Mouse (Mus musculus): ENCODE results near the gene Tfeb.

Gene Tfeb

DNA sequence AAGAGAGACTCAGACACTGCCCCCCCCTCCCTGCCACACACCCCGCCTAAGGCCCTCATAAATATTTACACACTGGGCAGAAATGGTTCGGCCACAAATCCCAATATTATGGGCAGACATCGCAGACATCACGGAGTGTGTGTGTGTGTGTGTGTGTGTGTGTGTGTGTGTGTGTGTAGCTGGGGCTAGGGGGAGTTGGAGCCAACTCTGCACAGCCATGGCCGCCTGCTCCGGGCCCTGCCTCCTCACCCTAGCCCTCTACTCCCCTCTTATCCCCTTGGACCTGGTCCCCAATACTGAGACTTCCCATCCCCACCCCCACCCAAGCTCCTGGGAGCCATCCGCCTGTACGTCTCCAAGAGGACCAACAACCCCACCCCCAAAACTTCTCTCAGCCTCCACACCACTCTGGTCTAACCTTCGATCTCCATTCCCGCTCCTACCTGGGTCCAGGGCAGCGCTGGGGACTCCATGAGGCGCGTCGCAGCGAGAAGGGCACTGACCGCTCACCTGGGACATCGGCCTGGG lies 95.7 kb downstream of the Tfeb start:
- no peak for DNase-seq (ENCODE audit: low read depth, low spot score)

DNA sequence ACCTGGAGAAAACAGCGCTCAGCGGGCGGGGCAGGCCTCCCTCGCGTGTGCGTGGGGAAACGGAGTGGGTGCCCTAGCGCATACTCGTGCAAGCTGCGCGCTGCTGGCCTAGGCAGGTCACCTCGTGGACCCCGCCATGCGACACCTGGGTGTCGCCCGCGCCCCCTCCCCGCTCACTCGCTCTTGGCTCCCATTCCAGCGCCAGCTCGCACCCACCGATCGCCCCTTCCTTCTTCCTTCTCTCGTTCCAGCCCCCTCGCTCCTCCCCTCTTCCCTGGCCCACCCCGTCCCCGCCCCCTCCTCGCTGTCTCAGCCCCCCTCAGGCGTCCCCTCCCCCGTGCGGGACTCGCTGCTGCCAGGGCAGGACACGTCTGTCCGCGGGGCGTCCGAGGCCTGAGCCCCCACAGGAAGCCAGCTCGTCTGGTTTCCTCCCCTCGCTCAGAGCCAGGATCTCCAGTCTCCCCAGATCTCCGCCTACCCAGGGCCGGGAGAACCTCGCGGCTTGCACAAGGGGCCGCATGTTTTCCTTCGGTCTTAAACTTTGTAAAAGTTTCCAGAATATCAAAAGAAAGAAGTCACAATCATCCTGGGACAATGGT lies 96.3 kb downstream of the Tfeb start:
- DNase-seq (ENCODE audit: low read depth, low spot score): no peak

DNA sequence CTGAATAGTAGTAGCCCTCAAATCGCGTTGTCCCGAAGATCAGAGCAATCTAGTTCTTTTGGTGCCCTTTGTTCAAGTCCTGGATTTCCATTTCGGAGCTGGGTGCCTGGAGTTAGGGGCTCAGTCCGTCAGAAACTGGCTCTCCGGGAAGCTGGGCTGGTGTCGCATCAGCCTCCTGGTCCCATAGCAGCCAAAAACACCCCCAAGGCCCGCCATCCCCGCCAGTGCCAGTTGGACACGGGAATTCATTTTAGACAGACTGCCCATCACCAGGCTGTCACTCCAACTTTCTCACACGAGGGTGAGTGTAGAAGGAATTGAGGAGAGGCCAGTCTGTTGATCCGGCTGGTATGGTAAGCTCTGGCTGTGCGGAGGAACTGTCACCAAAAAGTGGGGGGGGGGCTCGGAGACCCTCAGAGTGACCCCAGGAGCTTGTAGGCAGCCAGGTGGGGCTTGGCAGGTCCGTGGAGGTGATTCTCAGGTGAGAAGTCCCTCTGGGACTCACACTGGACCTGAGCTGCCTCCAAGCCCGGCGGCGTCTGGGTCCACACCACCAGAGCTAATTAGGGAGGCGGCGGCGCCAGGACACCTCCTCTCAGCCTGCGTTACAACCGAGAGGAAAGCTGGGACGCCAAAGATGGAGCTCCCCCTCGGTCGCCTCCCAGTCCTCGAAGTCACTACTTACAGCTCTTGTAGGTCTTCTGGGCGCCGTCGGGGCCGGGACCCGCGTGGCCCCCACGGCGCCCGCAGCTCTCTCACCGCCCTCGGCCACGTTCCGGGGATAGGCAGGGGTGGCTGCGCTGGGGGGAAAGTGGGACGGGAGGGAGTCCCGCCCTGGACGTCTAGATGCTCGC lies 97.0 kb downstream of the Tfeb start:
- no peak for DNase-seq (ENCODE audit: low read depth, low spot score)

DNA sequence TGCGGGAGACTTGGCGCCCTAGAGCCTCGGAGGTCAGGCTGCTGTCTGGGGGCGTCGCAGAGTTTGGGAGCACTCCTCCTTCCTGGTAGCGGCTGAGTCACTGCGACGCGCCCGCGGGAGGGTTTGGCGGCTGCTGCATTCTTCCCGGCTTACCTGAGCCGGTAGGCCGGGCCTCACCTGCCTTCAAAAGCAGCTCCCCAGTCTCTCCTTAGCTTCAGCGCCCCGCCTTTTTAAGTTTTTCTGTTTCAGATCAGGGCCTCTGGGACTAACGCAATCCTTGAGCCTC lies 97.6 kb downstream of the Tfeb start, which contains the start of gene Mdfi:
Gene Mdfi (minus strand): TSS at position 210 of the 286 bp plus-strand sequence.
- no peak for DNase-seq (ENCODE audit: low read depth, low spot score)

DNA sequence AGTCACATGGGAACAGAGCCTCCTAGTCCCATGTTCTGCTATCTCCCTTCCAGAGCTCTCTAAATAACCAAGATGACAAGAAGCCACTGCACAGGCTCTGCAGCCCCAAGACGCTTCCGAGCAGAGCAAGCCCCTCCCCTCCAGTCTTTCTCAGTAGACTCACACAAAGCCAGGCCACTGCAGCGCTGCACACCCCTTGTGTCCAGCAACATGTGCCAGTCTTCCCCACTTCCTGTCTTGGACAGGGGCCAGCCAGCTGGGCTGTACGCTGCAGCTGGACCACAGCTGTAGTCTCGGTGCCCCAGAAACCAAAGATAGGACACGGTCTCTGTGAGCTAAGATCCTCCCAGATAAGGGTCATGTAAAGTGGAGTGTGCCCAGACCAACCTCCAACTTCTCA lies 101.0 kb downstream of the Tfeb start:
- no peak for DNase-seq (ENCODE audit: low read depth, low spot score)

DNA sequence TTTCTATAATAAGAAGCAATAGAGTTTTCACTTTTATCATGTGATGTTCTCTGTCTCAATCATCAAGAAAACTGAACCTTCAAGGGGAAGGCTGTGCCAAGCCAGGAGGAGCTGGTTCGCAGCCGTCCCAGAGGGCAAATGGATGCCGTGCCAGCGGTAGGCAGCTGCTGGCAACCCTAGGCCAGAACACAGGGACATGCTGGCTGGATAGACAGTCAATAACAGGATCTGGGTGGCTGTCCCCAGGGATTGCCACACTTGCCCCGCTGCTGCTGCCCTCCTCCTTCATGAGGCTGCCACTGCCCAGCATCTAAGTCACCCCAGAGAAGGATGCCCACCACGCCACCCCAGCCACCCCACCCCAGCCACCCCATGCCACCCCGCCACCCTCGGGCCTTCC lies 104.7 kb downstream of the Tfeb start:
- no peak for DNase-seq (ENCODE audit: low read depth, low spot score)
